Mouse (Mus musculus): ENCODE measurements around the gene Rita1. TPM values are rescaled to one million over a fixed set of nuclear protein-coding genes. Genes with fewer than 3 reads are reported as not detected.

Rita1 gene
- 15.7 and 18.4 TPM in 2 replicates for polyA plus RNA-seq (2015; fragmentation: Nextera tagmentation; extraction: Ambion mirVana)

GRCm38 (mm10) chr5:120612442-120612821 is at the start of gene Rita1, which contains the start of gene Ddx54:
Gene Rita1, minus strand, starts transcription at chr5:120612589.
Gene Ddx54, plus strand, starts transcription at chr5:120612739.

GRCm38 (mm10) chr5:120648569-120649373 is 36.4 kb upstream of the Rita1 start, which contains the start of gene Rasal1:
Gene Rasal1, plus strand, starts transcription at chr5:120648812.

DNA sequence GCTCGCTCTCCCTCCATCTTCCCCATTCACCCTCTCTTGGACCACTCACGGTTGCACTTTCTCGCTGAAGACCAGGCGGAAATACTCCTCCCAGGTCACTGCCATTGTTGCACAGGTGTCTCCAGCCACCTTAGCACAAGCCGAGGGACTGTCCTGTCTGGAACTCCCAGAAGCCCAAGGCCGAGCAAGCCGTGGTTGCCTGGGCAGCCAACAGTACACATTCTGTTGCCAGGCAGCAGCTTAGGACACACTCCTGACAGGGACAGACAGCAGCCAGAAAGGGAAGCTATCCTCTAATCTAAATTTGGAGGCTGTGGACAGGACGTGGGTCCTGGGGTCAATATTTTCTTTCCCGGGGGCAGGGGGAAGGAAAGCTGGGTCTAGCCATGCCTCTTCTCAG is 21.7 kb upstream of the Rita1 start, which contains the start of gene Cfap73:
Gene Cfap73, minus strand, starts transcription at position 105 of the 400 bp plus-strand sequence.

DNA sequence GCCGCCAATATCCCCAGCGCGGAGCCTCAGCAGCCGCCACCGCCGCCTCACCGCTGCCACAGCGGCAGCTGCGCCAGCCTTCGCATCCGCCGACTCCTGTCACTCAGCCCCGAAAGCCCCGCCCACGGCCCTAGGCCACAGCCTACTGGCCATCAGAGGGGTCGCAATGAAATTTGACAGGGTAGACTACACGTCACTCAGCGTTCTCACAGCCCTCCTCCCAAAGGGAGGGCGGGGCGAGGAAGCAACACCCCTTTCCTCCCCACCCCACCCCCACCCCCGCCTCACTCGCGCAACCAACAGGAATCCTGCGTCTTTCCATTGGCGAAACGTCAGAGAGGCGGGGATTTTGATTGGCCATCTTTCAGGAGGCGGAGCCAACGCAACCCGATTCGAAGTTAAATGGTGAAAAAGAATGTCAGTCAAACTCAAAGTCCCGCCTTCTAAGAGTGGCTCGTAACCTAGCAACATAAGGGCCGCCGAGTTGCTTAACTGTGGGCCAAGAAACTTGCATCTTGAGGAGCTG is 23.8 kb downstream of the Rita1 start, which contains the start of the genes Tpcn1 and Iqcd:
Gene Tpcn1, minus strand, starts transcription at position 105 of the 526 bp plus-strand sequence.
Gene Iqcd, plus strand, starts transcription at position 448 of the 526 bp plus-strand sequence.

Other genes starting within 250 kb of the Rita1 start
- gene Lhx5, start 180.9 kb downstream of the Rita1 start, polyA plus RNA-seq (2015; fragmentation: Nextera tagmentation; extraction: Ambion mirVana), result 0.04 TPM in 1 of 2 replicates, not detected in the other
- 41.0 and 90.2 TPM in 2 replicates for gene Sdsl, start 139.8 kb downstream of the Rita1 start, polyA plus RNA-seq (2015; fragmentation: Nextera tagmentation; extraction: Ambion mirVana)
- gene Sds, start 136.1 kb downstream of the Rita1 start, polyA plus RNA-seq (2015; fragmentation: Nextera tagmentation; extraction: Ambion mirVana), result 0.41 and 1.1 TPM in 2 replicates
- gene Plbd2, start 109.0 kb downstream of the Rita1 start, polyA plus RNA-seq (2015; fragmentation: Nextera tagmentation; extraction: Ambion mirVana), result 53.4 and 89.7 TPM in 2 replicates
- 12.7 and 17.2 TPM in 2 replicates for gene Slc8b1, start 101.4 kb downstream of the Rita1 start, polyA plus RNA-seq (2015; fragmentation: Nextera tagmentation; extraction: Ambion mirVana)
- gene Tpcn1, start 23.9 kb downstream of the Rita1 start, polyA plus RNA-seq (2015; fragmentation: Nextera tagmentation; extraction: Ambion mirVana), result 15.4 and 16.2 TPM in 2 replicates
- gene Iqcd, start 23.6 kb downstream of the Rita1 start, polyA plus RNA-seq (2015; fragmentation: Nextera tagmentation; extraction: Ambion mirVana), result 0.79 TPM in 2 replicates
- 20.4 and 25.8 TPM in 2 replicates for gene Ddx54, start 150 bp upstream of the Rita1 start, polyA plus RNA-seq (2015; fragmentation: Nextera tagmentation; extraction: Ambion mirVana)
- gene Cfap73, start 21.6 kb upstream of the Rita1 start, polyA plus RNA-seq (2015; fragmentation: Nextera tagmentation; extraction: Ambion mirVana), result 0.32 and 0.44 TPM in 2 replicates
- gene Rasal1, start 36.2 kb upstream of the Rita1 start, polyA plus RNA-seq (2015; fragmentation: Nextera tagmentation; extraction: Ambion mirVana), result 0.68 and 1.5 TPM in 2 replicates
- 6.0 and 9.5 TPM in 2 replicates for gene Dtx1, start 99.3 kb upstream of the Rita1 start, polyA plus RNA-seq (2015; fragmentation: Nextera tagmentation; extraction: Ambion mirVana)
- gene Oas2, start 137.3 kb upstream of the Rita1 start, polyA plus RNA-seq (2015; fragmentation: Nextera tagmentation; extraction: Ambion mirVana), result 0.70 and 0.77 TPM in 2 replicates
- 0.50 and 0.57 TPM in 2 replicates for gene Oas3, start 165.1 kb upstream of the Rita1 start, polyA plus RNA-seq (2015; fragmentation: Nextera tagmentation; extraction: Ambion mirVana)
- gene Oas1e, start 182.9 kb upstream of the Rita1 start, polyA plus RNA-seq (2015; fragmentation: Nextera tagmentation; extraction: Ambion mirVana), result 0.17 TPM in 1 of 2 replicates, not detected in the other
- 2.4 and 2.8 TPM in 2 replicates for gene Oas1c, start 199.9 kb upstream of the Rita1 start, polyA plus RNA-seq (2015; fragmentation: Nextera tagmentation; extraction: Ambion mirVana)
- 0.13 TPM in 1 of 2 replicates, not detected in the other for gene Oas1f, start 234.8 kb upstream of the Rita1 start, polyA plus RNA-seq (2015; fragmentation: Nextera tagmentation; extraction: Ambion mirVana)
- gene Oas1h, start 248.8 kb upstream of the Rita1 start, polyA plus RNA-seq (2015; fragmentation: Nextera tagmentation; extraction: Ambion mirVana), result not detected in 2 replicates

Data from adrenal gland, postnatal 0 days (tissue).